In genomic region chr19:46037925-46038850, GRCm38 (mm10) we compare ENCODE assay signal across 8 mouse cellular contexts. TPM values are rescaled to one million over a fixed set of nuclear protein-coding genes. Genes with fewer than 3 reads are reported as not detected.
DNase-seq lines count a peak whose midpoint lies in the region; ATAC-seq and TF ChIP-seq lines count a peak whose summit lies in the region.

No protein-coding gene starts in this region.

- peaks cover 54% of the 10 kb centered on the region for H3K4me1 ChIP-seq in kidney, embryonic 14.5 days (ENCODE audit: control insufficient read depth, insufficient read depth, low read length)
- H3K4me1 ChIP-seq in MEL (ENCODE audit: control insufficient read depth in 1 of 2, insufficient read depth in 2 of 2, low read length in 2 of 2), result peaks cover 21 to 47% of the 10 kb centered on the region in 2 experiments
- peaks cover 69% of the 10 kb centered on the region for H3K4me1 ChIP-seq in forebrain, embryonic 10.5 days
- H3K4me1 ChIP-seq in stomach, embryonic 16.5 days (ENCODE audit: control insufficient read depth, insufficient read depth, low read length), result peaks cover 52% of the 10 kb centered on the region

- TF ChIP-seq RAD21 in MEL (IDR thresholded peaks at IDR 0.05; ENCODE audit: low read depth, low read length), result no peak

- peak in 1 of 2 experiments; percentile 40; a peak in 3 of 4 replicates for TF ChIP-seq POLR2A in MEL (IDR thresholded peaks at IDR 0.05; ENCODE audit: control insufficient read depth in 1 of 2, insufficient read depth in 1 of 2, low read depth in 1 of 2, low read length in 2 of 2, poor library complexity in 1 of 2)

- peak overlapping the region; percentile 93 for H3K27ac ChIP-seq in kidney, embryonic 14.5 days (ENCODE audit: low read depth, low read length)
- peak overlapping the region; percentile 99 for H3K27ac ChIP-seq in MEL (ENCODE audit: control insufficient read depth, low read depth, low read length)
- peak overlapping the region; percentile 99 for H3K27ac ChIP-seq in forebrain, embryonic 10.5 days
- H3K27ac ChIP-seq in stomach, embryonic 16.5 days (ENCODE audit: low read length), result peak overlapping the region; percentile 89

- H3K9ac ChIP-seq in kidney, embryonic 14.5 days (ENCODE audit: low read depth, low read length), result peak overlapping the region; percentile 88
- peak overlapping the region; percentile 86 for H3K9ac ChIP-seq in MEL (ENCODE audit: control insufficient read depth, low read depth, low read length, poor library complexity, severe bottlenecking)
- H3K9ac ChIP-seq in stomach, embryonic 16.5 days (ENCODE audit: low read length), result peak overlapping the region; percentile 95

- no peaks in the 10 kb centered on the region for H3K27me3 ChIP-seq in kidney, embryonic 14.5 days (ENCODE audit: control insufficient read depth, insufficient read depth, low read length)
- H3K27me3 ChIP-seq in MEL (ENCODE audit: control insufficient read depth in 1 of 2, insufficient read depth in 2 of 2, low read length in 2 of 2), result no peaks in the 10 kb centered on the region
- H3K27me3 ChIP-seq in forebrain, embryonic 10.5 days (ENCODE audit: poor library complexity, severe bottlenecking), result no peaks in the 10 kb centered on the region
- no peaks in the 10 kb centered on the region for H3K27me3 ChIP-seq in stomach, embryonic 16.5 days (ENCODE audit: control insufficient read depth, insufficient read depth, low read length)

- peak overlapping the region; percentile 83 for H3K4me3 ChIP-seq in kidney, embryonic 14.5 days (ENCODE audit: low read length)
- H3K4me3 ChIP-seq in MEL (ENCODE audit: control insufficient read depth in 1 of 2, insufficient read depth in 1 of 2, low read depth in 2 of 2, low read length in 2 of 2), result peak overlapping the region; percentile 76 to 85
- peak overlapping the region; percentile 84 for H3K4me3 ChIP-seq in forebrain, embryonic 10.5 days
- peak overlapping the region; percentile 75 for H3K4me3 ChIP-seq in stomach, embryonic 16.5 days (replicated peaks; ENCODE audit: low read length)

- no peak for TF ChIP-seq CTCF in MEL (IDR thresholded peaks at IDR 0.05 in 2 of 3, conservative IDR thresholded peaks at IDR 0.05 in 1 of 3; ENCODE audit: control insufficient read depth in 1 of 3, insufficient read depth in 1 of 3, low read depth in 2 of 3, low read length in 3 of 3, poor library complexity in 1 of 3, severe bottlenecking in 1 of 3)

- ATAC-seq in kidney, embryonic 14.5 days (ENCODE audit: low FRiP score, low TSS enrichment), result no peak
- no peak for ATAC-seq in stomach, embryonic 16.5 days (ENCODE audit: insufficient read depth, low FRiP score)

- no peak for DNase-seq in kidney, adult 18-20 months
- DNase-seq in MEL (ENCODE audit: low read depth, low spot score), result peak; percentile 77
- no peak for DNase-seq in forebrain, embryonic 10.5 days (ENCODE audit: extremely low spot score, low spot score)
- DNase-seq in liver, result peak; percentile 68
- no peak for DNase-seq in right cerebral cortex, postnatal 36 days (ENCODE audit: low spot score in 2 of 2)
- DNase-seq in layer of hippocampus, adult 18-20 months (ENCODE audit: low spot score in 2 of 2), result no peak

- peaks cover 81% of the 10 kb centered on the region for H3K79me2 ChIP-seq in MEL (ENCODE audit: control insufficient read depth, insufficient read depth, low read length, poor library complexity)

- TF ChIP-seq EP300 in MEL (IDR thresholded peaks at IDR 0.05; ENCODE audit: low read depth in 1 of 2, low read length in 2 of 2), result no peak

- H3K9me3 ChIP-seq in kidney, embryonic 14.5 days (ENCODE audit: control insufficient read depth, low read length), result no peaks in the 10 kb centered on the region
- H3K9me3 ChIP-seq in MEL (replicated peaks; ENCODE audit: insufficient read depth, low read length), result no peaks in the 10 kb centered on the region
- no peaks in the 10 kb centered on the region for H3K9me3 ChIP-seq in forebrain, embryonic 10.5 days
- H3K9me3 ChIP-seq in stomach, embryonic 16.5 days (replicated peaks; ENCODE audit: control insufficient read depth, low read length), result no peaks in the 10 kb centered on the region

- peak overlapping the region; percentile 97 for H3K4me2 ChIP-seq in kidney, embryonic 14.5 days (replicated peaks; ENCODE audit: low read depth, low read length)
- H3K4me2 ChIP-seq in stomach, embryonic 16.5 days (ENCODE audit: low read depth, low read length), result peak overlapping the region; percentile 92

- WGBS in kidney, embryonic 14.5 days, result 15% methylated on average over 13 of the region's 13 CpGs
- WGBS in forebrain, embryonic 10.5 days, result 28% methylated on average over 13 of the region's 13 CpGs
- WGBS in stomach, embryonic 16.5 days, result 3% methylated on average over 13 of the region's 13 CpGs

- H3K36me3 ChIP-seq in kidney, embryonic 14.5 days (ENCODE audit: control insufficient read depth, insufficient read depth, low read length), result peaks cover 34% of the 10 kb centered on the region
- H3K36me3 ChIP-seq in MEL (ENCODE audit: control insufficient read depth in 1 of 2, insufficient read depth in 2 of 2, low read length in 2 of 2), result peaks cover 22 to 42% of the 10 kb centered on the region in 2 experiments
- peaks cover 44% of the 10 kb centered on the region for H3K36me3 ChIP-seq in forebrain, embryonic 10.5 days (replicated peaks)
- H3K36me3 ChIP-seq in stomach, embryonic 16.5 days (ENCODE audit: control insufficient read depth, insufficient read depth, low read length), result peaks cover 21% of the 10 kb centered on the region

TF ChIP-seq in MEL, 35 proteins besides CTCF, POLR2A, EP300 and RAD21 (continues in another document):
- TF ChIP-seq POLR2AphosphoS2 (IDR thresholded peaks at IDR 0.05; ENCODE audit: low read length), result no peak
- TF ChIP-seq HCFC1 (IDR thresholded peaks at IDR 0.05; ENCODE audit: low read depth, low read length), result no peak
- no peak for TF ChIP-seq MYC (IDR thresholded peaks at IDR 0.05; ENCODE audit: low read depth, low read length)
- no peak for TF ChIP-seq MEF2A (IDR thresholded peaks at IDR 0.05; ENCODE audit: extremely low read depth, insufficient replicate concordance, low read depth, low read length, poor library complexity, severe bottlenecking)
- no peak for TF ChIP-seq TAL1 (IDR thresholded peaks at IDR 0.05; ENCODE audit: low read length)
- TF ChIP-seq TCF12 (IDR thresholded peaks at IDR 0.05; ENCODE audit: low read depth, low read length), result no peak
- TF ChIP-seq MXI1 (IDR thresholded peaks at IDR 0.05; ENCODE audit: low read depth, low read length), result no peak
- peak; percentile 72 for TF ChIP-seq NRF1 (IDR thresholded peaks at IDR 0.05; ENCODE audit: insufficient read depth, low read depth, low read length, poor library complexity, severe bottlenecking)
- no peak for TF ChIP-seq ETS1 (IDR thresholded peaks at IDR 0.05; ENCODE audit: low read depth, low read length)
- peak; percentile 24; the same call in 1 of the 2 replicates for TF ChIP-seq ZMIZ1 (IDR thresholded peaks at IDR 0.05; ENCODE audit: low read depth, low read length)
- TF ChIP-seq NELFE (IDR thresholded peaks at IDR 0.05; ENCODE audit: low read depth, low read length), result no peak

RNA-seq across cellular contexts. Expression of gene Pprc1, which starts 6.5 kb away (rescaled TPM):
- 39.5 and 54.4 TPM in 2 replicates for polyA plus RNA-seq in kidney, embryonic 14.5 days (2014; fragmentation: Nextera tagmentation; extraction: Ambion mirVana)
- 39.3 and 41.9 TPM in 2 replicates for total RNA-seq in MEL (2012; rRNA removed)
- 100 to 1,000 TPM in 1 of 2 experiments, 10 to 100 TPM in 1; 27.8 to 135 TPM for polyA plus RNA-seq in MEL (2012; ENCODE audit: insufficient read depth in 1 of 2, insufficient read length in 2 of 2, low read depth in 1 of 2, low replicate concordance in 2 of 2, missing spikeins in 1 of 2)
- polyA plus RNA-seq in forebrain, embryonic 10.5 days (2016; fragmentation: Nextera tagmentation; extraction: Ambion mirVana), result 57.5 and 61.9 TPM in 2 replicates
- polyA plus RNA-seq in stomach, embryonic 16.5 days (2015; fragmentation: Nextera tagmentation; extraction: Ambion mirVana), result 26.2 and 30.3 TPM in 2 replicates
- total RNA-seq in layer of hippocampus, adult 18-20 months (2021), result 10 to 100 TPM; 31.0 to 36.6 TPM

RNA-seq across cellular contexts. Expression of gene Ldb1, which starts 6.8 kb away (rescaled TPM):
- 79.6 and 97.2 TPM in 2 replicates for polyA plus RNA-seq in kidney, embryonic 14.5 days (2014; fragmentation: Nextera tagmentation; extraction: Ambion mirVana)
- 299 and 357 TPM in 2 replicates for total RNA-seq in MEL (2012; rRNA removed)
- 100 to 1,000 TPM; 632 to 842 TPM for polyA plus RNA-seq in MEL (2012; ENCODE audit: insufficient read depth in 1 of 2, insufficient read length in 2 of 2, low read depth in 1 of 2, low replicate concordance in 2 of 2, missing spikeins in 1 of 2)
- 87.8 and 91.0 TPM in 2 replicates for polyA plus RNA-seq in forebrain, embryonic 10.5 days (2016; fragmentation: Nextera tagmentation; extraction: Ambion mirVana)
- polyA plus RNA-seq in stomach, embryonic 16.5 days (2015; fragmentation: Nextera tagmentation; extraction: Ambion mirVana), result 37.4 and 41.4 TPM in 2 replicates
- total RNA-seq in layer of hippocampus, adult 18-20 months (2021), result 100 to 1,000 TPM; 122 to 123 TPM

RNA-seq across cellular contexts. Expression of gene Hps6, which starts 34.9 kb away (rescaled TPM):
- polyA plus RNA-seq in kidney, embryonic 14.5 days (2014; fragmentation: Nextera tagmentation; extraction: Ambion mirVana), result 2.8 and 4.2 TPM in 2 replicates
- total RNA-seq in MEL (2012; rRNA removed), result 11.4 and 11.5 TPM in 2 replicates
- 10 to 100 TPM in 1 of 2 experiments, not detected in 1; 13.2 TPM for polyA plus RNA-seq in MEL (2012; ENCODE audit: insufficient read depth in 1 of 2, insufficient read length in 2 of 2, low read depth in 1 of 2, low replicate concordance in 2 of 2, missing spikeins in 1 of 2)
- polyA plus RNA-seq in forebrain, embryonic 10.5 days (2016; fragmentation: Nextera tagmentation; extraction: Ambion mirVana), result 3.4 and 4.6 TPM in 2 replicates
- polyA plus RNA-seq in stomach, embryonic 16.5 days (2015; fragmentation: Nextera tagmentation; extraction: Ambion mirVana), result 8.5 and 9.0 TPM in 2 replicates
- total RNA-seq in layer of hippocampus, adult 18-20 months (2021), result 1 to 10 TPM; 7.5 to 9.7 TPM

RNA-seq across cellular contexts. Expression of gene Nolc1, which starts 37.5 kb away (rescaled TPM):
- 80.6 and 114 TPM in 2 replicates for polyA plus RNA-seq in kidney, embryonic 14.5 days (2014; fragmentation: Nextera tagmentation; extraction: Ambion mirVana)
- total RNA-seq in MEL (2012; rRNA removed), result 276 and 294 TPM in 2 replicates
- polyA plus RNA-seq in MEL (2012; ENCODE audit: insufficient read depth in 1 of 2, insufficient read length in 2 of 2, low read depth in 1 of 2, low replicate concordance in 2 of 2, missing spikeins in 1 of 2), result 100 to 1,000 TPM; 213 to 753 TPM
- 167 and 168 TPM in 2 replicates for polyA plus RNA-seq in forebrain, embryonic 10.5 days (2016; fragmentation: Nextera tagmentation; extraction: Ambion mirVana)
- 72.7 and 79.8 TPM in 2 replicates for polyA plus RNA-seq in stomach, embryonic 16.5 days (2015; fragmentation: Nextera tagmentation; extraction: Ambion mirVana)
- total RNA-seq in layer of hippocampus, adult 18-20 months (2021), result 10 to 100 TPM; 56.2 to 56.4 TPM

RNA-seq across cellular contexts. Expression of gene Armh3, which starts 39.9 kb away (rescaled TPM):
- 9.0 and 17.0 TPM in 2 replicates for polyA plus RNA-seq in kidney, embryonic 14.5 days (2014; fragmentation: Nextera tagmentation; extraction: Ambion mirVana)
- 4.1 TPM in 2 replicates for total RNA-seq in MEL (2012; rRNA removed)
- 10 to 100 TPM in 1 of 2 experiments, not detected in 1; 10.8 TPM for polyA plus RNA-seq in MEL (2012; ENCODE audit: insufficient read depth in 1 of 2, insufficient read length in 2 of 2, low read depth in 1 of 2, low replicate concordance in 2 of 2, missing spikeins in 1 of 2)
- 16.2 and 18.5 TPM in 2 replicates for polyA plus RNA-seq in forebrain, embryonic 10.5 days (2016; fragmentation: Nextera tagmentation; extraction: Ambion mirVana)
- 15.4 and 17.7 TPM in 2 replicates for polyA plus RNA-seq in stomach, embryonic 16.5 days (2015; fragmentation: Nextera tagmentation; extraction: Ambion mirVana)
- total RNA-seq in layer of hippocampus, adult 18-20 months (2021), result 10 to 100 TPM; 18.4 to 19.3 TPM

Comparison
In these comparisons a context has a peak if more than half of its experiments do, and no peak if none do; other contexts are left out.
1. DNase-seq: peak in MEL (single experiment) and liver (single experiment); none in kidney, adult 18-20 months (single experiment), forebrain, embryonic 10.5 days (single experiment), right cerebral cortex, postnatal 36 days (0 of 2) and layer of hippocampus, adult 18-20 months (0 of 2).
2. Peak in every context shown above with its lines, with median percentiles within 50 percentile points of each other: H3K27ac ChIP-seq, H3K4me3 ChIP-seq and H3K9ac ChIP-seq.